In the genomic region with DNA sequence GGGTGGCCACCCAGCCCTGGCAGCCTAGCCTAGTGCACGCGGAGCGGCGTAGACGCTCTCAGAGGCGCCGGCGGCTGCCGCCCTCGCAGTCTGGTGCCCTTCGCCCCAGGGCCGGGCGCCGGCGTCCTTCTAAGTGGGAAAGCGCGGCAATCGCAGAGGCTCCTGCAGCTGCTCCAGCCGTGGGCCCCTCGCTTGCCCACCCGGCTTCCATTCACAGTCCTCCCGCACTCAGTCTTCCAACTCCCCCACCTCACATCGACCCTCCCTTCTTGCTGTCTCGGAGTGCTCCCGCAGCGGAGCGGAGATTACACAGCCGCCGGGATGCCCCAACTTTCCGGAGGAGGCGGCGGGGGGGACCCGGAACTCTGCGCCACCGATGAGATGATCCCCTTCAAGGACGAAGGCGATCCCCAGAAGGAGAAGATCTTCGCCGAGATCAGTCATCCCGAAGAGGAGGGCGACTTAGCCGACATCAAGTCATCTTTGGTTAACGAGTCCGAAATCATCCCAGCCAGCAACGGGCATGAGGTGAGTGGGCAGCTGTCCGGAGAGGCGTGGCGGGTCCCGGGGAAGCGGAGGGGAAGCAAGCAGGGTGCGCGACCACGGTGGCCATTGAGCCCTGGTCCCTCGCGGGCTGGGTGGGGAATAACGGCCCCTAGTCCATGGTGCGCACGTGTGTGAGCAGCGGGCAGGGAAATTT, we compare ENCODE assay signal across 8 mouse cellular contexts. TPM values are rescaled to one million over a fixed set of nuclear protein-coding genes. Genes with fewer than 3 reads are reported as not detected.
DNase-seq lines count a peak whose midpoint lies in the region; ATAC-seq and TF ChIP-seq lines count a peak whose summit lies in the region.

No protein-coding gene starts in this region.

- peaks cover 35% of the 10 kb centered on the region for H3K27me3 ChIP-seq in kidney, postnatal 0 days (ENCODE audit: insufficient read depth, low read length)
- H3K27me3 ChIP-seq in midbrain, embryonic 16.5 days (ENCODE audit: control insufficient read depth, insufficient read depth, low read depth, low read length): no peaks in the 10 kb centered on the region
- H3K27me3 ChIP-seq in thymus, adult 2 months (ENCODE audit: control insufficient read depth, insufficient read depth, low read length): peaks cover 3% of the 10 kb centered on the region

- H3K9me3 ChIP-seq in kidney, postnatal 0 days (replicated peaks; ENCODE audit: low read length): no peaks in the 10 kb centered on the region
- H3K9me3 ChIP-seq in midbrain, embryonic 16.5 days (replicated peaks; ENCODE audit: control insufficient read depth, low read length, poor library complexity, severe bottlenecking): no peaks in the 10 kb centered on the region

- intact Hi-C loops in gastrocnemius, postnatal 14 days (cut with DNase I; ENCODE audit: low total_unique reads): no loop called here

- H3K4me1 ChIP-seq in kidney, postnatal 0 days (replicated peaks; ENCODE audit: insufficient read depth, low read length): peaks cover 25% of the 10 kb centered on the region; the same call in 1 of the 2 replicates
- peaks cover 29% of the 10 kb centered on the region for H3K4me1 ChIP-seq in midbrain, embryonic 16.5 days (ENCODE audit: control insufficient read depth, insufficient read depth, low read length)
- peaks cover 28% of the 10 kb centered on the region for H3K4me1 ChIP-seq in thymus, adult 2 months (replicated peaks; ENCODE audit: control insufficient read depth, insufficient read depth, low read length)

- ATAC-seq in kidney, postnatal 0 days (replicated peaks; ENCODE audit: low FRiP score, low read depth): peak; percentile 20; the same call in 1 of the 2 replicates
- ATAC-seq in midbrain, embryonic 16.5 days: peak; percentile 13

- TF ChIP-seq CTCF in kidney, postnatal 0 days (IDR thresholded peaks at IDR 0.05; ENCODE audit: low read depth): no peak
- no peak for TF ChIP-seq CTCF in thymus, adult 2 months (IDR thresholded peaks at IDR 0.05; ENCODE audit: borderline replicate concordance, control insufficient read depth, extremely low read depth, insufficient read depth, low read length, poor library complexity)

- TF ChIP-seq POLR2A in thymus, adult 2 months (IDR thresholded peaks at IDR 0.05; ENCODE audit: control insufficient read depth, extremely low read depth, insufficient read depth, low read length, poor library complexity): no peak; the same call in 1 of the 2 replicates

- H3K9ac ChIP-seq in kidney, postnatal 0 days (ENCODE audit: low read depth, low read length): peak overlapping the region; percentile 58
- H3K9ac ChIP-seq in midbrain, embryonic 16.5 days (ENCODE audit: low read depth, low read length): peak overlapping the region; percentile 79

- H3K4me3 ChIP-seq in kidney, postnatal 0 days (replicated peaks; ENCODE audit: low read depth, low read length): peak overlapping the region; percentile 48
- peak overlapping the region; percentile 70 for H3K4me3 ChIP-seq in midbrain, embryonic 16.5 days (ENCODE audit: low read depth, low read length)
- H3K4me3 ChIP-seq in thymus, adult 2 months (ENCODE audit: control insufficient read depth, insufficient read depth, low read length): peak overlapping the region; percentile 97

- no peaks in the 10 kb centered on the region for H3K36me3 ChIP-seq in kidney, postnatal 0 days (ENCODE audit: insufficient read depth, low read length)
- H3K36me3 ChIP-seq in midbrain, embryonic 16.5 days (ENCODE audit: control insufficient read depth, insufficient read depth, low read length): no peaks in the 10 kb centered on the region
- peaks cover 16% of the 10 kb centered on the region for H3K36me3 ChIP-seq in thymus, adult 2 months (ENCODE audit: control insufficient read depth, insufficient read depth, low read length)

- peak overlapping the region; percentile 92 for H3K4me2 ChIP-seq in kidney, postnatal 0 days (ENCODE audit: low read length)
- peak overlapping the region; percentile 81 for H3K4me2 ChIP-seq in midbrain, embryonic 16.5 days (ENCODE audit: low read length)

- peak; percentile 26 for DNase-seq in right cerebral cortex, postnatal 4 days
- DNase-seq in right cerebral cortex, adult 2 months (ENCODE audit: low spot score in 2 of 2): no peak
- DNase-seq in adrenal gland, postnatal 10 days: peak; percentile 65
- peak; percentile 9 for DNase-seq in gastrocnemius, postnatal 14 days
- peak; percentile 33 for DNase-seq in kidney, postnatal 0 days (ENCODE audit: low spot score)
- peak; percentile 70 for DNase-seq in thymus, adult 2 months
- DNase-seq in urinary bladder, postnatal 14 days (ENCODE audit: low spot score): no peak

- peak overlapping the region; percentile 44; the same call in 1 of the 2 replicates for H3K27ac ChIP-seq in kidney, postnatal 0 days
- peak overlapping the region; percentile 89 for H3K27ac ChIP-seq in midbrain, embryonic 16.5 days (ENCODE audit: low read length)
- peak overlapping the region; percentile 92 for H3K27ac ChIP-seq in thymus, adult 2 months (ENCODE audit: control insufficient read depth, insufficient read depth, low read length)

- WGBS in kidney, postnatal 0 days: under 1% methylated on average over 59 of the region's 59 CpGs
- under 1% methylated on average over 57 of the region's 59 CpGs for WGBS in midbrain, embryonic 16.5 days
- WGBS in thymus, adult 2 months: under 1% methylated on average over 59 of the region's 59 CpGs

RNA-seq across cellular contexts. Expression of gene Lef1, which starts 1.0 kb away (rescaled TPM):
- total RNA-seq in adrenal gland, postnatal 10 days (2021): 1 to 10 TPM; 9.8 TPM
- total RNA-seq in gastrocnemius, postnatal 14 days (2021): under 1 TPM; 0.16 to 0.41 TPM
- 16.2 and 17.8 TPM in 2 replicates for polyA plus RNA-seq in kidney, postnatal 0 days (2015; fragmentation: Nextera tagmentation; extraction: Ambion mirVana)
- 67.6 and 81.3 TPM in 2 replicates for polyA plus RNA-seq in midbrain, embryonic 16.5 days (2015; fragmentation: Nextera tagmentation; extraction: Ambion mirVana)
- polyA plus RNA-seq in thymus, adult 2 months (2012; rRNA removed): 279 and 361 TPM in 2 replicates

Comparison
In these comparisons a context has a peak if more than half of its experiments do, and no peak if none do; other contexts are left out.
1. DNase-seq: peak in right cerebral cortex, postnatal 4 days (single experiment), adrenal gland, postnatal 10 days (single experiment), gastrocnemius, postnatal 14 days (single experiment), kidney, postnatal 0 days (single experiment) and thymus, adult 2 months (single experiment); none in right cerebral cortex, adult 2 months (0 of 2) and urinary bladder, postnatal 14 days (single experiment).
2. Peak in every context shown above with its lines, with median percentiles within 50 percentile points of each other: H3K27ac ChIP-seq and H3K4me3 ChIP-seq.